Mouse (Mus musculus): ENCODE measurements around the gene Vwa7.
A peak's percentile ranks its signal among the peaks of the same experiment; 100 is the strongest.
"Not testable (repeated sequence)": the region's sequence is repeated elsewhere in the genome, so short reads cannot be mapped to it uniquely, and the experiment has no call there.

The Vwa7 gene

GRCm38 (mm10) chr17:35021842-35022477, 5.6 kb downstream of the Vwa7 start:
- DNase-seq (ENCODE audit: low read depth, low spot score): no peak

- DNase-seq (ENCODE audit: low read depth, low spot score): no peak
These were observed 6.2 kb downstream of the Vwa7 start for GRCm38 (mm10) chr17:35022541-35023060.

GRCm38 (mm10) chr17:35023221-35023620, 6.8 kb downstream of the Vwa7 start:
- no peak for DNase-seq (ENCODE audit: low read depth, low spot score)

- no peak for DNase-seq (ENCODE audit: low read depth, low spot score)
These were observed 7.4 kb downstream of the Vwa7 start for GRCm38 (mm10) chr17:35023756-35024155.

GRCm38 (mm10) chr17:35024261-35024660, 7.9 kb downstream of the Vwa7 start:
- no peak for DNase-seq (ENCODE audit: low read depth, low spot score)

GRCm38 (mm10) chr17:35024691-35025488, 8.5 kb downstream of the Vwa7 start:
- no peak for DNase-seq (ENCODE audit: low read depth, low spot score)

- no peak for DNase-seq (ENCODE audit: low read depth, low spot score)
These were observed 9.8 kb downstream of the Vwa7 start for GRCm38 (mm10) chr17:35026206-35026605.

- DNase-seq (ENCODE audit: low read depth, low spot score): peak; percentile 70
These were observed 11.1 kb downstream of the Vwa7 start, which contains the start of gene Sapcd1 for GRCm38 (mm10) chr17:35027277-35028068. Sapcd1 (minus strand) TSS chr17:35028016.

- no peak for DNase-seq (ENCODE audit: low read depth, low spot score)
These were observed 11.9 kb downstream of the Vwa7 start for GRCm38 (mm10) chr17:35028315-35028714.

GRCm38 (mm10) chr17:35029691-35030532, 13.5 kb downstream of the Vwa7 start:
- DNase-seq (ENCODE audit: low read depth, low spot score): no peak

GRCm38 (mm10) chr17:35031272-35031671, 14.9 kb downstream of the Vwa7 start:
- DNase-seq (ENCODE audit: low read depth, low spot score): no peak

- DNase-seq (ENCODE audit: low read depth, low spot score): no peak
These were observed 15.5 kb downstream of the Vwa7 start for GRCm38 (mm10) chr17:35031880-35032279.

GRCm38 (mm10) chr17:35032323-35032870, 16.0 kb downstream of the Vwa7 start:
- no peak for DNase-seq (ENCODE audit: low read depth, low spot score)

- DNase-seq (ENCODE audit: low read depth, low spot score): not testable (repeated sequence)
These were observed 17.3 kb downstream of the Vwa7 start for GRCm38 (mm10) chr17:35033703-35034102.

- no peak for DNase-seq (ENCODE audit: low read depth, low spot score)
These were observed 18.5 kb downstream of the Vwa7 start for GRCm38 (mm10) chr17:35034896-35035295.

- DNase-seq (ENCODE audit: low read depth, low spot score): no peak
These were observed 22.9 kb downstream of the Vwa7 start for GRCm38 (mm10) chr17:35039121-35039873.

GRCm38 (mm10) chr17:35043794-35044193, 27.4 kb downstream of the Vwa7 start:
- no peak for DNase-seq (ENCODE audit: low read depth, low spot score)

- no peak for DNase-seq (ENCODE audit: low read depth, low spot score)
These were observed 28.8 kb downstream of the Vwa7 start for GRCm38 (mm10) chr17:35044904-35045806.
